Mouse (Mus musculus) liver, postnatal 0 days (tissue): ENCODE data around the gene Setd1a.

Experiments
- CTCF ChIP-seq: sonication (generic); IDR thresholded peaks from 2 replicates; pipeline ENCODE4 v1.5.1; 2016; ENCODE audit warnings: antibody characterized with exemption, low read depth
- EP300 ChIP-seq: IDR thresholded peaks from 2 replicates; pipeline ENCODE4 v1.6.1; 2016; ENCODE audit warnings: antibody characterized with exemption, low read depth, mild to moderate bottlenecking

- TF ChIP-seq CTCF (no peak), EP300 (no peak)
Measured at GRCm38 (mm10) chr7:127799211-127799610, 22.7 kb downstream of the Setd1a start.
